Mouse (Mus musculus): ENCODE measurements around the gene Dbil5.
"Not testable (repeated sequence)": the region's sequence is repeated elsewhere in the genome, so short reads cannot be mapped to it uniquely, and the experiment has no call there.

Dbil5 gene

GRCm38 (mm10) chr11:76217390-76217800 lies at the start of gene Dbil5, which contains the start of gene Gemin4:
Gene Dbil5 (plus strand): TSS chr11:76217608.
Gene Gemin4 (minus strand): TSS chr11:76217664.
- DNase-seq: peak; percentile 99

- DNase-seq: peak; percentile 81
Measured at GRCm38 (mm10) chr11:76168976-76169375, 48.4 kb upstream of the Dbil5 start.

GRCm38 (mm10) chr11:76170207-76170606 lies 47.2 kb upstream of the Dbil5 start:
- no peak for DNase-seq

- peak; percentile 61 for DNase-seq
Measured at GRCm38 (mm10) chr11:76178726-76179494, 38.5 kb upstream of the Dbil5 start.

- DNase-seq: peak; percentile 93
Measured at GRCm38 (mm10) chr11:76179495-76180145, 37.8 kb upstream of the Dbil5 start, which contains the start of the genes Vps53 and Fam57a. Gene Vps53 (minus strand): TSS chr11:76179647. Gene Fam57a (plus strand): TSS chr11:76179671.

- DNase-seq: no peak
Measured at GRCm38 (mm10) chr11:76180146-76180540, 37.3 kb upstream of the Dbil5 start.

- DNase-seq: no peak
Measured at GRCm38 (mm10) chr11:76183745-76184144, 33.7 kb upstream of the Dbil5 start.

- no peak for DNase-seq
Measured at GRCm38 (mm10) chr11:76186908-76187307, 30.5 kb upstream of the Dbil5 start.

GRCm38 (mm10) chr11:76196275-76196976 lies 21.0 kb upstream of the Dbil5 start:
- no peak for DNase-seq

- DNase-seq: no peak
Measured at GRCm38 (mm10) chr11:76196977-76197469, 20.4 kb upstream of the Dbil5 start.

- DNase-seq: peak; percentile 92
Measured at GRCm38 (mm10) chr11:76201761-76202674, 15.4 kb upstream of the Dbil5 start.

- DNase-seq: no peak
Measured at GRCm38 (mm10) chr11:76206793-76207192, 10.6 kb upstream of the Dbil5 start.

GRCm38 (mm10) chr11:76210228-76210985 lies 7.0 kb upstream of the Dbil5 start:
- DNase-seq: no peak

- DNase-seq: not testable (repeated sequence)
Measured at GRCm38 (mm10) chr11:76211595-76211994, 5.8 kb upstream of the Dbil5 start.

GRCm38 (mm10) chr11:76213841-76214240 lies 3.6 kb upstream of the Dbil5 start:
- DNase-seq: no peak

GRCm38 (mm10) chr11:76215011-76215410 lies 2.4 kb upstream of the Dbil5 start:
- DNase-seq: no peak

GRCm38 (mm10) chr11:76216049-76216540 lies 1.3 kb upstream of the Dbil5 start:
- no peak for DNase-seq

- DNase-seq: peak; percentile 65
Measured at GRCm38 (mm10) chr11:76216681-76217389, 573 bp upstream of the Dbil5 start.

GRCm38 (mm10) chr11:76224631-76225030 lies 7.2 kb downstream of the Dbil5 start:
- no peak for DNase-seq

- no peak for DNase-seq
Measured at GRCm38 (mm10) chr11:76225051-76225450, 7.6 kb downstream of the Dbil5 start.

All from kidney, postnatal 10 days (tissue).